Comparison of ENCODE assay signal across 15 mouse cellular contexts in the genomic region with DNA sequence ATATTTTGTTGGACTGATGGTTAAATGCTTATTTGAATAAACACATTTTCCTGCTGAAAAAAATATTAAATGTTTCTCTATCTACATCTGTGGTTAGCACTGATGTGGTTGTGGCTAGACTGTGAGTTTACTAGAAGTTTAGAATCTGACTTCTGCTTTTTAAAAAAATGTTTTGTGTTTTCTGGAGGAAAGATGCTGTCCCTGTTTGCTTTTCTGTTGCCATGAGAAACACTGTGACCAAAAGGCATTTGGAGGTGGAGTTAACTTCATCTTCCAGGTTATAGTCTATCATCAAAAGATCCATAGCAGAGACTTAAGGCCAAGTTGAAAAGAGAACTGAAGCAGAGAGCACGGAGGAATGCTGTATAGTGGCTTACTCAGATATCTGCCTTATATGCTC.
"Had no signal": no experiment of that assay in that cellular context is flagged by ENCODE, and none has a peak within 500 bp of the region (broad histone marks: within the 10 kb centered on the region; RNA-seq: fewer than 3 reads in every experiment).

No protein-coding gene starts in this region.

- ATAC-seq: hindbrain, embryonic 16.5 days; inflammation-experienced regulatory T-cells, adult 6 months; intestine, embryonic 15.5 days; intestine, postnatal 0 days had no signal

- DNase-seq: gastrocnemius, postnatal 14 days; gastrocnemius, postnatal 36 days; heart, adult 18-20 months; heart, postnatal 10 days; kidney, adult 18-20 months; kidney, adult 8-10 months; kidney, postnatal 10 days; kidney, postnatal 25 days; kidney, postnatal 4 days; liver; liver, embryonic 13.5 days had no signal
